Mouse (Mus musculus): Measurements from ENCODE around the gene Flnb. TPM values are rescaled to one million over a fixed set of nuclear protein-coding genes. Genes with fewer than 3 reads are reported as not detected.
A peak's percentile ranks its signal among the peaks of the same experiment; 100 is the strongest.

Gene Flnb
- polyA plus RNA-seq, 1 experiment from 2014 or later: 12.0 TPM

DNA sequence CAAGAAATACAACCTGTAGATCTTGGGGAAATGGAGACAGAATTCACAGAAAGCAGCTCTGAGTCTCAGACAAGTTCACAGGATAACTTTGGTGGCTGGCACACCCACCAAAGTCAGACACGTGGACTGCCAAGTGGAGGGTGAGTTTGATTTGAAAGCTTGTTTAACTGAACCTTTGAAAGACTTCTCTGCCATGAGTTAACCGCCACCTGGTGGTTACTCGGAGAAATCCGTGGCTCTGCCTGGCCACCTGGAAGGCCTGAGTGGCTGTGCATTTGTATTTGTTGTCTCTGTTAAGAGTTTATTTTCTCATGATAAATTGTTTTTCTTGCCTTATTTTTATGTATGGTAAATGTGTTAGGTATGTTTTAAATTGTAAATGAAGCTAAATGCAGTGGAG lies 15.9 kb upstream of the Flnb start:
- H3K36me3 ChIP-seq (ENCODE audit: control insufficient read depth, insufficient read depth, low read length): no peaks in the 10 kb centered on the region
- H3K27me3 ChIP-seq (ENCODE audit: control insufficient read depth, insufficient read depth, low read length): no peaks in the 10 kb centered on the region
- H3K4me1 ChIP-seq (ENCODE audit: control insufficient read depth, insufficient read depth, low read length): no peaks in the 10 kb centered on the region
- no peak overlapping the region for H3K4me2 ChIP-seq
- WGBS: 14% methylated on average over 4 of the region's 4 CpGs
- no peak for ATAC-seq (ENCODE audit: low FRiP score)
- DNase-seq (ENCODE audit: low spot score, missing footprints): no peak
- no peak overlapping the region for H3K27ac ChIP-seq (ENCODE audit: low read depth, low read length)
- no peak overlapping the region for H3K4me3 ChIP-seq (ENCODE audit: low read depth, low read length)
- H3K9me3 ChIP-seq (ENCODE audit: control insufficient read depth, low read length): no peaks in the 10 kb centered on the region
- no peak overlapping the region for H3K9ac ChIP-seq (ENCODE audit: low read length)

DNA sequence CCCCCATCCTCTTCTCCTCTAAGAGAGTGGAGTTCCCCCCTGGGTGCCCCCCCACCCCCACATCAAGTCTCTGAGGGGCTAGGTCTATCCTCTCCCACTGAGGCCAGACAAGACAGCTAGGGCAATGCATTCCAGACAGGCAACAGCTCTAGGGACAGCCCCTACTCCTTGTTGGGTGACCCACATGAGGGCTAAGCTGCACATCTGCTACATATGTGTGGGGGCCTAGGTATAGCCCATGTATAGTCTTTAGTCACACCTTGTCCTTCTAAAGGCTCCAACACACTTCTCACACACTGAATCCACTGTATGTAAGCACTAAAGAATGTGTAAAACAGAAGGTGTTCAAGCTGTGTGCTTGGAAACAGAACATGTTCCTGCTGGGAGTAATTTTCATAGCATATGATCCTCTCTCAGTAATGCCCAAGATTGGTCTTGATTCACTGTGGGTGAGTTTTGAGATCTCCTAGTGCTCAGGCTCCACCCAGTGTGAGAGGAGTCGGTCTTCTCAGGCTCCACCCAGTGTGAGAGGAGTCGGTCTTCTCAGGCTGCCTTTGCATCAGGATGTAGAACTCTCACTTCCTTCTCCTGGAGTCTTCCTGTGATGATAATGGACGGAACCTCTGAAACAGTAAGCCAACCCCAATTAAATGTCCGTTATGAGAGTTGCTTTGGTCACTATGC lies 13.7 kb upstream of the Flnb start:
- Histone ChIP-seq H3K4me1 (ENCODE audit: control insufficient read depth, insufficient read depth, low read length) (no peaks in the 10 kb centered on the region), H3K9ac (ENCODE audit: low read length) (no peak overlapping the region), H3K36me3 (ENCODE audit: control insufficient read depth, insufficient read depth, low read length) (no peaks in the 10 kb centered on the region), H3K4me3 (ENCODE audit: low read depth, low read length) (no peak overlapping the region), H3K27me3 (ENCODE audit: control insufficient read depth, insufficient read depth, low read length) (no peaks in the 10 kb centered on the region), H3K9me3 (ENCODE audit: control insufficient read depth, low read length) (no peaks in the 10 kb centered on the region), H3K4me2 (no peak overlapping the region), H3K27ac (ENCODE audit: low read depth, low read length) (no peak overlapping the region)
- ATAC-seq (ENCODE audit: low FRiP score) (no peak), DNase-seq (ENCODE audit: low spot score, missing footprints) (no peak)
- WGBS: 67% methylated on average over 4 of the region's 4 CpGs

DNA sequence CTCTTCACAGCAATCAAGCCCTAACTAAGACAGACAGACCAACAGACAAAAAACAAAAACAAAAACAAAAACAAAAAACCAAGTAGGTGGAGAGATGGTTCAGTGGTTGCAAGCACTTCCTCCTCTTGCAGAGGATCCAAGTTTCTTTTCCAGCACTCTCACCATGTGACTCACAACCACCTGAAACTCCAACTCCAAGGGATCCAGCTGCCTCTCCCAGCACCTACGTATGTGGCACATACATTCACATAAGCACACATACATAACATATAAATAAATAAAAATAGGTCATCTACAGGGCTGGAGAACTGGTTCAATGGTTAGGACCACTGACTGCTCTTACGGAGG lies 13.2 kb upstream of the Flnb start:
- DNase-seq (ENCODE audit: low spot score, missing footprints): no peak
- Histone ChIP-seq H3K4me2 (no peak overlapping the region), H3K4me1 (ENCODE audit: control insufficient read depth, insufficient read depth, low read length) (no peaks in the 10 kb centered on the region), H3K27me3 (ENCODE audit: control insufficient read depth, insufficient read depth, low read length) (no peaks in the 10 kb centered on the region), H3K27ac (ENCODE audit: low read depth, low read length) (no peak overlapping the region), H3K9ac (ENCODE audit: low read length) (no peak overlapping the region), H3K4me3 (ENCODE audit: low read depth, low read length) (no peak overlapping the region), H3K9me3 (ENCODE audit: control insufficient read depth, low read length) (no peaks in the 10 kb centered on the region), H3K36me3 (ENCODE audit: control insufficient read depth, insufficient read depth, low read length) (no peaks in the 10 kb centered on the region)
- ATAC-seq (ENCODE audit: low FRiP score): no peak
- WGBS: 93% methylated on average over 2 of the region's 2 CpGs

DNA sequence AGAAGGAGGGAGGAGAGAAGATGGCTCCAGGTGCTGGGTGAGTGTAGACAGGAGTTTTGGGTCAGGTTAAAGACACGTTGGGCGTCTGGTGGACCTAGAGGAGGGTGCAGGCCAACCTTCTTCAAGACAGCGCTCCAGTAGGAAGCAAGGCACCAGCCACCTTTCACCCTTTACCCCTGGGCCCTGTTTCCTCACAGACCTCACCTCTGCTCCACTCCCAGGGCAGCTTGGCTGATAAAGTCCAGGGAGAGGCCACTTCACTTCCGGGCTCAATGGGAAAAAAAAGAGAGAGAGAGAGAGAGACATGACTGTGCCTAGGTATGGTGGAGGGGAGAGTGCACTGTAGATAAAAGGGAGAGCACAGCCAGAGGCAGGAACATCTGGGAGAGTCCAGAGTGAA lies 10.0 kb upstream of the Flnb start:
- Histone ChIP-seq H3K36me3 (ENCODE audit: control insufficient read depth, insufficient read depth, low read length) (no peaks in the 10 kb centered on the region), H3K4me3 (ENCODE audit: low read depth, low read length) (no peak overlapping the region), H3K9me3 (ENCODE audit: control insufficient read depth, low read length) (no peaks in the 10 kb centered on the region), H3K27ac (ENCODE audit: low read depth, low read length) (no peak overlapping the region), H3K4me1 (ENCODE audit: control insufficient read depth, insufficient read depth, low read length) (no peaks in the 10 kb centered on the region), H3K9ac (ENCODE audit: low read length) (no peak overlapping the region), H3K4me2 (no peak overlapping the region), H3K27me3 (ENCODE audit: control insufficient read depth, insufficient read depth, low read length) (no peaks in the 10 kb centered on the region)
- 79% methylated on average over 4 of the region's 4 CpGs for WGBS
- ATAC-seq (ENCODE audit: low FRiP score) (no peak), DNase-seq (ENCODE audit: low spot score, missing footprints) (no peak)

DNA sequence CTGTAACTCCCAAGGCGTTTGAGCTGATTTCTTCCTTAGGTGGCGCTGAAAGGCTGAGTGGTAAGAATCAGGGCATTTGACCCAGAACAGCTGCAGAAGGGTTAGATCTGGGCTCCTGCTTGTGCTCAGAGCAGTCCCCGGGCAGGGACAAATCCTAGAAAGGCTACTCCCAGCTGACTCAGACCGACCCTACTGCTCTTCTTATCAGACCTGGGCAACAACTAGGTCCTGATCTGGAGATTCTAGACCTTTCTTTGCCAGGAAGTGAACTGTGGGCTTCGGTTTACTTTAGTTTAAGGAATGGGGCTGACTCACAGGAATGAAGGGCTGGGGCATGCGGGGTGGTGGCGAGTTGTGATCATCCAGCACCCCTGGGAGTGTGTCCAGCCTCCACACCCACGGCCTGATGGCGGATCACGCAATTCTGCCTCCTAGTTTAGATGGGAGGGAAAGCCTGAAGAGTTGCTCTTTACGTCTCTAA lies 9.2 kb upstream of the Flnb start:
- Histone ChIP-seq H3K9me3 (ENCODE audit: control insufficient read depth, low read length) (no peaks in the 10 kb centered on the region), H3K4me3 (ENCODE audit: low read depth, low read length) (no peak overlapping the region), H3K36me3 (ENCODE audit: control insufficient read depth, insufficient read depth, low read length) (no peaks in the 10 kb centered on the region), H3K27ac (ENCODE audit: low read depth, low read length) (no peak overlapping the region), H3K4me2 (no peak overlapping the region), H3K9ac (ENCODE audit: low read length) (no peak overlapping the region), H3K27me3 (ENCODE audit: control insufficient read depth, insufficient read depth, low read length) (no peaks in the 10 kb centered on the region), H3K4me1 (ENCODE audit: control insufficient read depth, insufficient read depth, low read length) (no peaks in the 10 kb centered on the region)
- no peak for DNase-seq (ENCODE audit: low spot score, missing footprints)
- 70% methylated on average over 11 of the region's 11 CpGs for WGBS
- no peak for ATAC-seq (ENCODE audit: low FRiP score)

DNA sequence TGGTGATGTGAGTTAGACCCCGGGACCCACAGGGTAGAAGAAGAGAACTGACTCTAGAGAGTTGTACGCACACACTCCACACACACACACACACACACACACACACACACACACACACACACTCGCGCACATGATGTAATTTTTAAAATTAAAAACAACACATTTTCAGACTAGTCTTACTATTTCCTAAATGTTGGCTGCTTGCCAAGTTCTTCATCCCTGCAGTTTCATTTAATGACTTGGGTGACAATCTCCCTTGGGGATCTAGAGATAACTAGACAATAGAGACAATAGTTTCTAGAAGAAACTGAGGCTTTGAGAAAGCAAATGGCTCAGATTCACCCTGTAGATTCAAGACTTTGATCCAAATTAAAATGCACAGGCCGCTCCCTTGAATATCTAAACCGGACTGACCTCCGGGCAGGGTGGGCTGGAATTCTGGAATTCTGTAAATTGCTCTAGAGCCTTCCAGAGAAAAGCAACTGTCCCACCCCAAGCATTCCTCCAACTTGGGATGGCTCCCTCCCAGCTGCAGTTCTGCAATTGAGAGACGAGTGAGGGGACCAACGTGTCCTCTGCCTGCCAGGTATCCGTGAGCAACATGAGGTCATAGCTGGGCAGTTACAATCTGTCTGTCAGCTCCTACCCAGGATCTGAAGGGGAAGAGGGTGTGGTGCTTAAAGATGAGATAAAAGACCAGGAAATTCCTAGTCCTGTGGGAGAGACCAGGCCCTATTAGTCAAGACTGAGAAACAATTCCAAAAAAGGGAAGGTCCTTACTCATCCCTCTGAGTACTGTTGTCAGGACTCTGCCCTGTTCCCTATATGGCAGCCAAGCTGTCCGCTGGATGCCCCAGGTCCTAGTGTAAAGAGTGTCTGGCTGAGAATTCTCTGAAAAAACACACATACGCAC lies 8.5 kb upstream of the Flnb start:
- Histone ChIP-seq H3K4me3 (ENCODE audit: low read depth, low read length) (no peak overlapping the region), H3K36me3 (ENCODE audit: control insufficient read depth, insufficient read depth, low read length) (no peaks in the 10 kb centered on the region), H3K9ac (ENCODE audit: low read length) (no peak overlapping the region), H3K4me1 (ENCODE audit: control insufficient read depth, insufficient read depth, low read length) (no peaks in the 10 kb centered on the region), H3K4me2 (no peak overlapping the region), H3K27ac (ENCODE audit: low read depth, low read length) (no peak overlapping the region), H3K27me3 (ENCODE audit: control insufficient read depth, insufficient read depth, low read length) (no peaks in the 10 kb centered on the region), H3K9me3 (ENCODE audit: control insufficient read depth, low read length) (no peaks in the 10 kb centered on the region)
- ATAC-seq (ENCODE audit: low FRiP score) (no peak), DNase-seq (ENCODE audit: low spot score, missing footprints) (peak; percentile 67)
- 89% methylated on average over 12 of the region's 12 CpGs for WGBS

DNA sequence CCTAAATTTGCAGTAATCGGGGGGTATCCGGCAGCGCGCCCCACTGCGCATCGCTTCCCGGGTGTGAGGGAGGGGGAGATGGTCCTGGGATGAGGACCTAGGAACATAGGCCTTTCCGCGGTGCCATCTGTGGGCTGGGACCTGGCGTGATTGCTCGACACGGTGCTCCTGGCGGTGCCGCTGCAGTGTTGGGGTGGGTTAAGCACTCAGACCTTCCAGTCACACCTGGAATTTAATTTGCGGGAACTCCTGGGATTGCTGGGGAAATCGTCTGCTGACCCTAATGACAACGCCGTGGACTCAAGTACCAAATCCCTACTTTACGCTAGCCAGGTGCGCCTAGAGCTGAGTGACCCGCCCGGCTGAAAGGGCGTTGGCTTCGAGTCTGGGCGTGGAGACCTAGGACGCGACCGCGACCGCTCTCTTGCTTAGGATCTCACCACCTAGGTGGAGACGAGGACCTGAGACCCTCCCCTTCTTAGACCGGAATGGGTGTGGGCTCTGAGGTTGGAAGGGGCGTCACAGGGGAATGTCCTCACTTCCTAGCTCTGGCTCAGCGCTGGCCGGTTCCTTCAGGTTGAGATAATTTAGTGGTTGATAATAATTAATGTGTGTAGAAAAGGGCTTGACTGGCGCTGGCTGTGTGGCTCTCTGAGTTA lies 835 bp downstream of the Flnb start:
- H3K36me3 ChIP-seq (ENCODE audit: control insufficient read depth, insufficient read depth, low read length): no peaks in the 10 kb centered on the region
- 1% methylated on average over 36 of the region's 36 CpGs for WGBS
- H3K9me3 ChIP-seq (ENCODE audit: control insufficient read depth, low read length): no peaks in the 10 kb centered on the region
- peak; percentile 49 for ATAC-seq (ENCODE audit: low FRiP score)
- no peak overlapping the region for H3K27ac ChIP-seq (ENCODE audit: low read depth, low read length)
- peak overlapping the region; percentile 98 for H3K4me2 ChIP-seq
- H3K4me3 ChIP-seq (ENCODE audit: low read depth, low read length): peak overlapping the region; percentile 61
- peaks cover 10% of the 10 kb centered on the region for H3K4me1 ChIP-seq (ENCODE audit: control insufficient read depth, insufficient read depth, low read length)
- H3K9ac ChIP-seq (ENCODE audit: low read length): peak overlapping the region; percentile 81
- DNase-seq (ENCODE audit: low spot score, missing footprints): no peak
- no peaks in the 10 kb centered on the region for H3K27me3 ChIP-seq (ENCODE audit: control insufficient read depth, insufficient read depth, low read length)

DNA sequence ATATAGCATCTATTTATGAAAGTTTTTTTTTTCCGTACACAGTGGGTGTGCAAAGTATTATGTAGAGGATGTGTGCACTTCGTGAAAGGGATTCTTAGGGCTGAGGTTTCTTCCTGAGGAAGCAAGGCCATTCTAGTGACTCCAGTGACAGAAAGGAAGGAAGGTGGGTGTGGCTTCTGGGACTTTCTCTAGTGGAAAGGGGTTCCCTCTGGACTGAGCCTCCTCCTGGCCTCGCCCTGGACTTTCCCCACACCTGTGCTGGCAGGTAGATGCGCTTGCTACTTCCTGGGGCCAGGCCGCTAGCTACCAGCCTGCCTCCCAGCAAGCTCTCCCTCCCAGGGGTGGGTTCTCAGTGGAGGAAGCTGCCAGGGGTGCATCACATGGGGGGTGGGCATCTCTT lies 1.7 kb downstream of the Flnb start:
- no peaks in the 10 kb centered on the region for H3K9me3 ChIP-seq (ENCODE audit: control insufficient read depth, low read length)
- H3K36me3 ChIP-seq (ENCODE audit: control insufficient read depth, insufficient read depth, low read length): no peaks in the 10 kb centered on the region
- ATAC-seq (ENCODE audit: low FRiP score) (no peak), DNase-seq (ENCODE audit: low spot score, missing footprints) (no peak)
- WGBS: 78% methylated on average over 5 of the region's 5 CpGs
- H3K4me1 ChIP-seq (ENCODE audit: control insufficient read depth, insufficient read depth, low read length): peaks cover 10% of the 10 kb centered on the region
- H3K27ac ChIP-seq (ENCODE audit: low read depth, low read length): no peak overlapping the region
- peak overlapping the region; percentile 98 for H3K4me2 ChIP-seq
- peak overlapping the region; percentile 61; the same call in 1 of the 2 replicates for H3K4me3 ChIP-seq (ENCODE audit: low read depth, low read length)
- no peaks in the 10 kb centered on the region for H3K27me3 ChIP-seq (ENCODE audit: control insufficient read depth, insufficient read depth, low read length)
- H3K9ac ChIP-seq (ENCODE audit: low read length): no peak overlapping the region

DNA sequence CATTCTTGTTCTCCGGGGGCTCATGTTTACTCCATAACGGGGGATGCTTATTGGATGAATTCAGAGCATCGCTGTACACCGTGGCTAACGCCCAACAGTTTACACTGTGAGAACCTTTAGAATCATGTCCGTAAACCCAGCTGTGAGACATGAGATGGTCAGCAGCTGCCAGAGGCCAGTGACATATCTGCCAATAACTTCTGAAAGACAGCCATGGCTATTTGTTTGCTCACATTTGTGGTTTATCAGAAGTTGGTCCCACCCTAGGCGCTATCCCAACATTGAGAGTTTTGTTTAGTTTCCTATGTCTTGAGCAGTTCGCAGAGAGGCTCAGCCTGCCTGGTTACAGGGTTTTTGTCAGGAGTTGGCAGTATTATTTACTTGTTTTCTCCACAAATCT lies 3.6 kb downstream of the Flnb start:
- Histone ChIP-seq H3K4me2 (no peak overlapping the region), H3K9me3 (ENCODE audit: control insufficient read depth, low read length) (no peaks in the 10 kb centered on the region), H3K9ac (ENCODE audit: low read length) (no peak overlapping the region), H3K4me3 (ENCODE audit: low read depth, low read length) (no peak overlapping the region), H3K27ac (ENCODE audit: low read depth, low read length) (no peak overlapping the region), H3K27me3 (ENCODE audit: control insufficient read depth, insufficient read depth, low read length) (no peaks in the 10 kb centered on the region), H3K36me3 (ENCODE audit: control insufficient read depth, insufficient read depth, low read length) (no peaks in the 10 kb centered on the region), H3K4me1 (ENCODE audit: control insufficient read depth, insufficient read depth, low read length) (peaks cover 16% of the 10 kb centered on the region)
- DNase-seq (ENCODE audit: low spot score, missing footprints) (peak; percentile 68), ATAC-seq (ENCODE audit: low FRiP score) (no peak)
- WGBS: 80% methylated on average over 8 of the region's 8 CpGs

All from midbrain, embryonic 11.5 days (tissue).